Mouse (Mus musculus) lung, postnatal 25 days (tissue): ENCODE data around the gene Pacsin3.

Experiments
- DNase-seq: peaks from one replicate; pipeline ENCODE4 v3.0.0; 2022; ENCODE audit warnings: low spot score

Pacsin3 gene

DNA sequence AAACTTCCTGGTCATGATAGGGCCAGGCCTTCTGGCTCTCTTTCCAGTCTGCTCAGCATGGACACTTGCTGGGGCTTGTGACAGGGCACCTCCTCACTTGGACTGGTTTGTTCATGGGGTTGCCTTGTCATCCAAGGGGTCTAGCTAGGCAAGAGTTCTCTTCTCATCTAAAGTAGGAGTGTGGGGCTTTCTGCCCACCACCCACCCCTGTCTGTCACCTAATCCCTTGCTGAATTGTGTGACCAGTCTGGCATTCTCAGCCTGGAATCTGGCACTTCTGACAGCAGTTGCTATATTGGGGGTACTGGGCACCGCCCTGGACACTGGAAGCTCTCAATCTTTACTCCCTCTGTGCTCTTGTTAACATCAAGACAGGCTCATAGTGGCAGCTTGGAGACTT, 3.7 kb downstream of the Pacsin3 start:
- DNase-seq, result no peak

DNA sequence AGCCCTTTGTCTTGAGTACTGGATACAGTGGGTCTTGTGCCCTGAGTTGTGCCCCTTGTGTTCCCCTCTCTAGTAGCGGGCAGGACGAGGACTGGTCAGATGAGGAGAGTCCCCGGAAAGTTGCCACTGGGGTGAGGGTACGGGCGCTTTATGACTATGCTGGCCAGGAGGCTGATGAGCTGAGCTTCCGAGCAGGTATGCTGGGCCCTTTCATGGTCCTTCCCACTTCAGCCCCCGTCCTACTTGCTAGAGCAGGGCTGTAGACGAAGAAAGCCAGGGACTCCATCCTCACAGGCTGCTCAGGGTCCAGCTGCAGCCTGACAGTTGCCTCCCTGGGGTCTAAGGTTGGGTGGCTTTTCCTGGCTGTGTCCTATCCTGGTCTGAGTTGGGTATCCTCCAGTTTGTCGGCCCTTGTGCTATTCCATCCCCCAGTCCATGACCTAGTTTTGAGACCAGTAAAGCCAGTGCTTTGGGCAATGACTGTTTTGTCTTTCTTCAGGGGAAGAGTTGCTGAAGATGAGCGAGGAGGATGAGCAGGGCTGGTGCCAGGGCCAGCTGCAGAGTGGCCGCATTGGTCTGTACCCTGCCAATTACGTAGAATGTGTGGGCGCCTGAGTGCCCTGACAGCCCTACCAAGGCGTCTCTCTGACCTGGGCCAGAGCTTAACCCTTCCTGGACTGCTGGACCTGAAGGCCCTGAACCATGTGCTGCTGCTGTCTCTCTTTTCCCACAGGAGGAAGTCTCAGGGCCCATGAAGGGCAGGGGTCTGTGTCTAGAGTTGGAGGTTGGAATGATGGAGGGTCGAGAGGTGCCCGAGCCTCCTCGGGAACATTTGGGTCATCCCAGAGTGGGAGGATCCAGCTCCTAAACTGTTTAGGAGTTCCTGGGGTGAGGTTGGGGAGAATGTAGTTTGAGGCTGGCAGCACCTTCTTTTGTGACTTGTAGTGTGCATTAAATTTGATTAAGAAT, 8.2 kb downstream of the Pacsin3 start:
- DNase-seq, result no peak

DNA sequence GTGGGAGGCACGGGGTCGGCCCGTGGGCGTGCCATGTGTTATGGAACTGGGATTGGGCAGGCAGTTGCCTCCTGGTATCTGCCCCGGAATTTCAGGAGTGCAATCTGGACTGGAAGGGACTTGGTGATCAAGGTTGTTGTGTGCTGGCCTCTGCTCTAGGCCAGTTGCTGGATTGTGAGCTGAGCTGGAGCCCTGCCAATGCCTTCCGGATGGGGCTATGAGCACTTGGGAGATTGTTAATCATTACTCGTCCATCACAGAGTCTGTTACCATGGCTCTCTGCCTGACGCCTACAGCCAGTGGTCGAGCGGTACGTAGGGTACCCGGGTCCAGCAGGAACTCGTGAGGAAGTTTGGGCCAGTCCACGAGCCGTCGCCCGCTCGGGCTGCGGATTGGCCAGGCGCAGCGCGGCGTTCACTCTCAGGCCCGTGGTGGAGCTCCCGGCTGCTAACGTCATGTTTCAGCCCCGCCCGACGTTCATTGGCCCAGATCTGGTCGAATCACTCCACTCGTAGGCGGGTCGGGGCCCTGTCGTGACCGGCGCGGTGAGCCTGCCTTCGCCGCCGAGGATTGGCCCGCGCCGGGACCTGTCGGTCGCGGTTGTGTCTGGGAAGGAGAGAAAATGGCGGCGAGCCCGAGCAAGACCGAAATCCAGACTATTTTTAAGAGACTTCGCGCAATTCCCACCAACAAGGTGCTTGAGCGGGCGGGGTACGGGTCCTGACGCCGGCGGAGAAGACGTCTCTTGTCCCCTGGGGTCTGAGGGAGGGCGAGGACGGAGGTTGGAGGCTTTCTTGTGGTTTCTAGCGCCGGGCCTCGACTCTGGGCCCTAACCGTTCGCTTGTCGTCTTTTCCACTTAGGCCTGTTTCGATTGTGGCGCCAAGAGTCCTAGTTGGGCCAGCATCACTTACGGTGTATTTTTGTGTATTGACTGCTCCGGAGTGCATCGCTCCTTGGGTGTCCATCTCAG, 9.2 kb downstream of the Pacsin3 start, which contains the start of gene Arfgap2:
TSS of gene Arfgap2 (plus strand) at position 264 of the 971 bp plus-strand sequence.
- DNase-seq, result peak; percentile 99

DNA sequence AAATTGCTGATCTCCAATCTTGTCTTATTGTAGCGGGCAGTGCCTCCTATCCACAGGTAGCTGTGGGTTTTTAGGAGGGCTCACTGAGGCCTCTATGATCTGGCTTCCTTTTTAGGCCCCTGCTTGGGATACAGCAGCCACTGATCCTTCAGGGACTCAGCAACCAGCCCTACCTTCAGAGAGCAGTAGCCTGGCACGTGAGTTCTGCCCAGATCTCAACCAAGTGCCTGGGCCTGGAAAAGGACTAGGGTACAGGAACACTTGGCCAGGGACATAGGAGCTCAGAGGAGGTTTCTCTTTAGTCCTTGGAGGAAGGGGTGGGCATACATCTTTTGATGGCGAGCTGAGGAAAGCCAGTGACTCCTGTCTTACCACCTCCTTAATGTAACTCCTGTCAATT, 12.3 kb downstream of the Pacsin3 start:
- no peak for DNase-seq

DNA sequence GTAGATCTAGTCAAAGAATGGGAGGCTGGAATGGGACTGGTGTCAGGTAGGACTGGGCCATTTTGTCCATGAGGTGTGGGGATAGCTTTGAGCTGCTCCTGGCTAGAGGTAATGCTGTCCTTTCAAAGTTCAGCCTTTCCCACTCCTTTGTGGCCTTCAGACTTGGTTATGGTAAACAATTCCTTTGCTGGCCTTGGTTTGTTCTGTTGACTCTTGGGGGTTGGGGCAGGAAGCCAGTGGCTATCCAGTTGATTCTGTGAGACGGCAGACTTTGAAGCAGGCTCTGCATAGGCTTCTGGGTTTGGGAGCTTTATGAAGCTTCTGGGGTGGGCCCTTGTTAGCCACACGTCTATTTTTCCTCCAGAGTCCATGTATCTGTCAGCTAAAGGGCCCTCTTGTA, 13.0 kb downstream of the Pacsin3 start:
- DNase-seq, result no peak

DNA sequence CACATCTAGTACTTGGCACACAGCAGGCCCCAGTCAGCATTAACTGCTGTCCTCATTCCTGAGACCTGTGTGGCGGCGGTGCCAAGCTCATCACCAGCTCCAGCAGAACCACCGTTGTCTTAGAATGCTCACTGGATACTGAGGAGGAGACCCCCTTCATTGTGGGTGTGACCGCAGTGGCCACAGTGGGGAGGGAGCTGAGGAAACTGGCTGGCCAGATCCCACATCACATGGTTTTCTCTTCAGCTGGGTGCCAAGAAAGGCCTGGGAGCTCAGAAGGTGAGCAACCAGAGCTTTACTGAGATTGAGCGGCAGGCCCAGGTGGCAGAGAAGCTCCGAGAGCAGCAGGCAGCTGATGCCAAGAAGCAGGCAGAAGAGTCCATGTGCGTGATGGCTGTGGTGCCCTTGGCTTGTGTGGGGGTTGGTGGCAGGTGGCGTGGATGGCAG, 14.0 kb downstream of the Pacsin3 start:
- no peak for DNase-seq

DNA sequence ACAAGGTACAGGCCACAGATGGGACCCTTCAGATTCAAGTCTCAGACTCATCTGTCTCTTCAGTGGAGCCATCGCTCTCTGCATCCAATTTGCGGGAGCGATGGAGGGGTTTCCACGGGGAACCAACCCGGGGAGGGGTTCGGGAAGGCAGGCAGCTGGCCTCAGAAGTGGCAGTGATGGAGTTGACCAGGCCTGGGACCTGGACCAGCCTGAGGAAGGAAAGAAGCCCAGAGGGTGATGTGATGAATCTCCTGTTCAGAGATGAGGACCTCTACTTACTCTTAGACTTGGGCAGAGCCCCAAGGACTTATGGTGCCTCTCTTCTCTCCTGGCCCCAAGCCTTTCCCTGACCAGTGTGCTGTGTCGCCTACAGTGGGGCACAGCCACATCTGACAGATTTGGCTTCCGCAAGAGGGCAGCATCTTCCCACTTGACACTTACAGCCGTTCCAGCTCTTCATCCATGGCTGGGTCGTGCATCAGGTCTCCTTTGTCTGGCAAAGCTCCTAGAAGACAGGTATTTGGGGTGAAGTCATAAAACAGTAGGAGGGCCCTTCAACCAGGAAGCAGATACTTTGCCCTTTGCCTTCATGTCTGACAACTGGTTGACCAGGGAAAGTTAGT, 23.1 kb downstream of the Pacsin3 start:
- DNase-seq, result peak; percentile 54

DNA sequence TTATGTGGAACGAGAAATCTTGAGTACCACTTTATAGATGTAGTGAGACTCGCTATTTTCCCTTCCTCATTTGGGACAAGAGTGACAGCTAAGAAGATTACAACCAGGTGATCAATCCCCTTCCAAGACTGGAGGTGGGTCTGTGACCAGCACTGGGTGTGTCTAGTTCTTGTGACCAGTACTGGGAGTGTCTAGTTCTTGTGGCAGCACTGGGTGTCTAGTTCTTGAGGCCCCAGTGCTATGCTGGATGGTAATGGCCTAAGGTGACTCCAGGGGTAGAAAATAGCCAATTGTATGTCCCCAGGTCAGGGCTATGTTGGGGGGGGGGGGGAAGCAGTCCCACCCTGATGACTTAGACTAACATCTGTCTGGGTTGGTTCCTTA, 23.6 kb downstream of the Pacsin3 start:
- DNase-seq, result no peak

DNA sequence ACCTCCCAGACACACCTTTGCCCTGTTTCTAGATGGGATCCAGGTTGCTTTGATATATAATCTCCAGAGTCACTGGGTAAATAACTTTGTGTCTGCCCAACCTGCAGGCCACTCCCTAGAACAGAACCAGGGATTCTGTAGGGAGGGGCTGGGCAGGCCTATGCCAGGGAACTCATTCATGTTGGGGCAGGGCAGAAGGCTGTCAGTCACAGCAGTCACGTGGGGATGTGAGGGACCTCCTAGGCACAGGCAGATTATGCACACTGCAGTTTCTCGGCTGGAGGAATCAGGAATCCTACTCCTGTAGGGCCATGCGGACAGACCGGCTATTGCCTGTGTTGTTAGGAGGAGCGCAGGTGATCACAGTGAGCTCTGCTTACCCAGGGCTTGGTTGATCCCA, 25.6 kb downstream of the Pacsin3 start:
- DNase-seq, result peak; percentile 36

DNA sequence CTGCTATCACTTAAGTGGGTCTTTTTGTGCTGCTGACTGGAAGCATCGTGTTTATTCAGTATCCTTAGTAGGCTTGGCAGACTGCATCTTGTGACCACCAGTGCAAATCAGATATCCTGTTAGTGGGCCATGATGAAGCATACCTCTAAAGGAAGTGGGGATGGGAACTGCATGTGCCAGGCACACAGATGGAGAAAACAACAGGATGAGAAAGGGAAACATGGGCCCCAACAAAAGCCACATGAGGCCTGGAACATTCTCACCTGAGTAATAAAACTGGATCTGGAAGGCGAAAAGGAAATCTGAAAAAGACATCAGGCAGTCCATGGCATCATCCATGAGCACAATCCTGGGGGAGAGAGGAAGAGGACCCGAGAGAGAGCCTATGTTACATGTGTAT, 28.2 kb downstream of the Pacsin3 start:
- no peak for DNase-seq

DNA sequence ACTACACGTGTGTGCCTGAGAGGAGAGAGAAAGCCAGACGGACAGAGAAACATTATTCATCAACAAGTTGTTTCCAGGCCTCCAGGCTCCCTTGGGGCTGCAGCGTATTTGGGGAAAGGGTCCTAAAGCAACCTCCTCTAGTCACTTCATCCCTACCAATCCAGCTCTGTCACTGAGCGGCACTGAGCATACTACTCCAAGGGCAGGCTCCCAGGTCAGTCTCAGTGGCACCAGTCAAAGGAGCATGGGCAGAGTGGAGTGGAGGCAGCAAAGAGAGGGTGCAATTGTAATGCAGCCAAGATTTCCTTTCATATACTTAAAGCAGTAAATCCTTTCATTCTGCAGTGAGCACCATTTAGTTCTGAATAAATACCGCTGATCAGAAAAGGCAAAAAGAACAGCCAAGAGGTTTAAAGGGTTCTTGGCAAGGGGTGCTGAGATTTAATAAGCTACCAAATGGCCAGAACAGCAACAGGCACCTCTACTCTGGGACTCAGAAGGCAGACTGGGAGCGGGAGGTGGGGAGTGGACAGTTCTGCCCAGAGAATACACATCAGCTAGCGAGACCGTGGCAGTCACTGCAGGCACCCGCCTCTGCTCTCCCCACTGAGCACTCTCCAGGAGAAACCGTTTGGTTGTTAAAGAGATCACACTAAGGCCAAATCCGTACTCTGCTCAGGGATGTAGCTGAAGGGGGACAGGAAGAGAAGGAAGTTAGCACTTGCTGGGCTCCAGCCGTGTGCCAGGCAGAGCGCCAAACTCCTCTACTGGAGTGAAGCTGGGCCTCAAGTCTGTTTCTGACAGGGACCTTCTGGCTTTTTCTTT, 28.8 kb downstream of the Pacsin3 start:
- DNase-seq, result no peak

DNA sequence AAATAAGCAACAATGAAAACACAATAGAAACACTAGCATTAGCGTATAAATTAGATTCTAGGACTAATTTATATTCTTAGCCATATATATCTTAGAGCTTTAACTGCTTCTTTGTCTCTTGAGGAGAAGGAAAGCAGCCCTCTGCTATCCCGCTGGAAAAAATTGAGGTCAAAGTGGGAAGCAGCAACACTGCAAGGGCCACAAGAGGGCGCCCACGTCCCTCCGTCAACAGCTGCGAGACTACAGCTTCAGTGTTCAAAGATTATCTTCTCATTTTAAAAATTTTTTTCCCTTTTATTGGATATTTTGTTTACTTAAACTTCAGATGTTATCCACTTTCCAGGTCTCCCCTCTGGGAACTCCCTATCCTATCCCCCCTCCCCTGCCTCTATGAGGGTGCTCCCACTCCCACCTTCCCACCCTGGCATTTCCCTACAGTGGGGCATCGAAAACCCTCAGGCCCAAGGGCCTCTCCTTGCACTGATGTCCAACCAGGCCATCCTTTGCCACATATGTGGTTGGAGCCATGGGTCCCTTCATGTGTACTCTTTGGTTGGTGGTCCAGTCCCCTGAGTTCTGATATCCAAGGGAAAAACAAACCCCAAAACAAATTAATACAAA, 30.2 kb downstream of the Pacsin3 start:
- DNase-seq, result peak; percentile 78

DNA sequence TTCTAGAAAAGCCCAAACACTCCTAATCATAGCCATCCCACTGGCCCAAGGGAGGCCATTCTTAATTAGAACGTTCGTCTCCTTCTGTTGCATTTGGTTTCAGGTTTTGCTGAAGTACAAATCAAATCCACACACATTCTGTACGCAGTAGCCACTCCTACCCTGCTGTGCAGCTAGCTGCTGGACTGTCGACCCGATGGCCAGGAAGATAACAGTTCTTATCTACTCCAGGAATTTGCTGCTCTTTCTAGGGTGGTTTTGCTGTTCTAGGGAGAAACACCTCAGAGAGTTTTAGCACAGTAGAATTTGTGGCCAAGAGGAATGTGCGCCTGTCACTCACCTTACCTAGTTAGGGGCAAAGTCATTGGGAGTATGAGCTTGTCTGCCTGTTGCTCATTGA, 31.8 kb downstream of the Pacsin3 start:
- DNase-seq, result no peak

DNA sequence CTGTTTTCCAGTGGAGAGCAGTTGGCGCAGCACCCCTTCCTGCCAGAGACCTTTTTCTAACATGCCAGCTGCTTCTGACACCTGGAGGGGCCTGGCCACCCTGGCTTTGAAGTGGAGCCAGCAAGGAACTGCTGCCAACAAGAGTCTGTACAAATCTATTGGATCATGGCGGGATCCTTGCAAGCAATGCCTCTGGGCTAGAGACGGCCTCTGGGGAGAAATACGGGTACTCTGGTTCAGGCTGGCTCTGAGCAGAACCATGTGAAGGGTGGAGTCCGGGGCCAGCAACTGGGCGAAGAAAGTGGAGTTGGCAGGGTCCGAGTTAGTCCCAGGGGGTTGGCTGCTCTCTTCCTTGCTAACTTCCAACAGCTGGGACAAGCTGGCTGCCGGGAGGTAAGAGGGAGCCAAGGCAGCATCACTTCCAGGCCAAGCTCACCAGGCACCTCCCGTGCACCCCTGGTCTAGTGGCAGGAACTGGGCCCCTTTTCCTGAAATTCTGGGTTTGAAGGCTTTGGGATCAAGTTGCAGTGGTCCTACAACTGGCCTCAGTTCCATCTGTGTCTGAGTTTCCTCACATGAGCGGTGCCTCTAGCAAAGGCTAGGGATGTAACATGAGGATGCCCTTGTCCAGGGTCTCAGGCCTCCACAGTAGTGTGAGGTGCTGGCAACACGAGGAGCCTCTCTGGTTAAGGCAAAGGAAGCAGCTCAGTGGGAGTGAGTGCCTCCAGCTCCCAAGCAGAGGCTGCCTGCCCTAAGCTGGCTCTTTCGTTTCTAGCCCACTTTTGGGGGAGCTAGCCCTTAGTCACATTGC, 35.6 kb downstream of the Pacsin3 start:
- peak; percentile 61 for DNase-seq

DNA sequence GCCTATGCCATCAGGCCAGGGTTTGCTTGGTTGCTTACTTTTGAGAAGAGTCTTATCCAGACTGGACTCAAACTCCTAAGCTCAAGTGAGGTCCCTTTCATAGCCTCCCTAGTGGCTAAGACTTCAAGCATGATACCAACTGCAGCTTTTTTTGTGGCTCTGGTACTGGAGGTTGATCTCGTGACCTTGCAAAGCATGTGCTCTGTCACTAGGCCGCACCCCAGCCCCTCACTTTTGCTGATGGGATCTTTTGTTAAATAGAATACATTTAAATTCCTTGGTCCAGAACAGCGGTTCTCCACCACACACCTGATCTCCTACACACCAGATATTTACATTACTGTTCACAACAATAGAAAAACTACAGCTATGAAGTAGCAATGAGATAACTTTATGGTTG, 38.5 kb downstream of the Pacsin3 start:
- no peak for DNase-seq

DNA sequence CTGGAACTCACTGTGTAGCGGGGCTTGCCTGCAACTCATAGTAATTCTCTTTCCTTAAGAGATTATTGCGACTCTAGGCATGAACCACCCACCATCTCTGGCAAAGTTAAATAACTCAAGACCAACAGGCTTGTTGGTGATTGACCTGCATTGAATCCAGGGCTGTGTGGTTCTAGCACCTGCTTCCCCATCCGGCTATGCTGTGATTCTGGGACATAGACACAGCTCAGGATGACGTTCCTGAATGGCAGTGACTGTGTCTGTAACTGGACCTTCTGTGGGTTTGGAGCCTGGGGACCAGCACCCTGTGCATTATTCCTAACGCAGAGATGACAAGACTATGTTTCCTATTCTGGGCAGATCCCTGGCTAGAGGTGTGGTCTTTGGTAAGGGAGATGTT, 40.1 kb downstream of the Pacsin3 start:
- no peak for DNase-seq

DNA sequence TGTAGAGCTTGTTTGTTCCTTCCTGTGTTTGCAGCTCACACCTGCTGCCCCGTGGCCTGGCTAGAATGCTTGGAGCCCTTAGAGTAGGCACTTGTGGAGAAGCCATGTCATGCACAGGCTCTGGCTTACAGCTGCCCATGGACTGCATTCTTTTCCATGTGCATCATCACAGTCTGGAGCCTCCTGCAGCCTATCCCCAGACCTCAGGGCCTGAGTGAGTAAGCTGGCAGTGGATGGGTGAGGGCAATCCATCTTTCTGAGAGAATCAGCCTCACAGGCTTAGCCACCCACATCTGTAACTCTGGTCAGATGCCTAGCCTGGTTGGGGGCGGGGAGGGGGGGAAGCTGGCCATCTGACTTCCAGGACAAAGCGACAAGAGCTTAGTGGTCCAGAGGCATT, 43.4 kb downstream of the Pacsin3 start:
- DNase-seq, result peak; percentile 58

DNA sequence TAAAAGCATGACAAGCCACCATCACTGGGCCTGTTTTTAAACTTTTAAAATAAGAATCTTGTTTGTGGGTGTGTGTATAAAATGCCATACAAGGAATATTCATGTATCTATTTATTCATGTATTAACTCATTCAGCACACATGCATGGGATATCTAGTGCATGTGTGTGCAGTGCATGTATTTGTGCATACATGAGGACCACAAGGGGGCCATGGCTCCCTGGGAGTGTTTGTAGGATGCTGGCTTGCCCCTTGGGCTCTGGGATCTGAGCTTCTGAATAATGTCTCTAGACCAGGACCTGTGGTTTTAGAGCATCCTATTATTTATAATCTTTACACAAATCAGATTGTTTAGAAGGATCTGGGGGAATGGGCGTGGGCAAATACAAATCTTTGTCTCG, 45.0 kb downstream of the Pacsin3 start:
- DNase-seq, result no peak

DNA sequence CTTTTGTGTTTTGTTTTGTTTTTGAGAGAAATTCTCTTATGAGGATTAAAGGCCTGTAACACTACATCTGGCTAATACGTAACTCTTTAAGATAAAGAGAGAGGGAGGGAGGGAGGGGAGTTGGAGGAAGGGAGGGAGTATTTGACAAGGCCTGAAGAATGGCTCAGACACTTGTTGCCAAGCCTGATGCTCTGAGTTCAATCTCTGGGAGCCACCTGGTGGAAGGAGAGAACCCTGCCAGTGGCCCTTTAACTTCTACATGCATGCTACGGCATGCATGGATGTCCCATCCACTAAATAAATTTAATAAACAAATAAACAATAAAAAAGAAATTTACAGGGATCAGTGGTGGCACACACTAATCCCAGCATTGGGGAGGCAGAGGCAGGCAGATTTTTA, 46.1 kb downstream of the Pacsin3 start:
- DNase-seq, result no peak

DNA sequence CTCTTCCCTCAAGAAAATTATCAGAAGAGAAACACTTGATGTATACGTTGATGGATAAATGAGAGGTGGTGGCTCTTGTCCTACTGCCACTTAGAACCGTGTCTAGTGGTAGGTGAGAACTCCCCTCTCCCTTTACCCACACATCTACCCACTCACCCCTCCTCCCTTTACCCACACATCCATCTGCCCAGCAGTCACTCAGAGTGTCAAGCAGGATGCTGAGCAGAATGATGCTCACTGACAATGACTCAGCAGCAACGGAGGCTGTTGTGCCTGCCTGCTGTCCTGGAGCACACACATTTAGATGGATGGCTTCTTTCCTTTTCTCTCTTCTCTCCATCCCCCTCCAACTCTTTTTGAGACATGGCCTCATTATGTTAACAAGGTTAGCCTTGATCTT, 47.1 kb downstream of the Pacsin3 start:
- no peak for DNase-seq
